8 mouse cellular contexts compared by ENCODE assay signal in the genomic region with DNA sequence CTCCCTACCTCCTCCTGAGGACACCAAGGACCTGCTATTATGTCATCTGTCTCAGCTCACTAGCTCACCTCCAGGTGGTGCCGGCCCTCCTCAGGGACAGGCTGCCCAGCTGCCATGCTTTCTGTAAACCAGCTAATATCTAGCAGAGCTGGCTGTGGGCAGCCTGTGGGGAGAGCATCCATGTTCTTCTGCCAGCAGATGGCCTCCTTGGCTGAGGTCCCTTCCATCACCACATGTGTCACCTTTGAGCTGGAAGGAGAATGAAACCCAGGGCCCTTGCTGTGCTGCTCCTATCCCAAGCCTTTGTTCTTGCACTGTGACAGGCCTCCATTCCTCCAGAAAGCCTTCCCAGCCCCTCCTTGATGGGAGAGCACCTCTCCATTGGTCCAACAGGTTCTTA. TPM values are rescaled to one million over a fixed set of nuclear protein-coding genes. Genes with fewer than 3 reads are reported as not detected.
DNase-seq lines count a peak whose midpoint lies in the region; ATAC-seq lines count a peak whose summit lies in the region.

No protein-coding gene starts in this region.

- 62% methylated on average over 1 of the region's 1 CpGs for WGBS in limb, embryonic 13.5 days
- WGBS in limb, embryonic 10.5 days, result 45% methylated on average over 1 of the region's 1 CpGs

- no peak for ATAC-seq in cerebellum, adult (ENCODE audit: insufficient number of reproducible peaks, low FRiP score, low TSS enrichment)
- ATAC-seq in limb, embryonic 13.5 days (ENCODE audit: low FRiP score, low read depth), result no peak
- ATAC-seq in megakaryocyte progenitor cell, adult 5-6 weeks (replicated peaks; ENCODE audit: poor library complexity), result peak; percentile 17; the same call in 1 of the 2 replicates

- no peak overlapping the region for H3K9ac ChIP-seq in limb, embryonic 13.5 days

- peaks cover 34% of the 10 kb centered on the region for H3K36me3 ChIP-seq in limb, embryonic 13.5 days
- peaks cover 25% of the 10 kb centered on the region for H3K36me3 ChIP-seq in limb, embryonic 10.5 days

- no peaks in the 10 kb centered on the region for H3K9me3 ChIP-seq in limb, embryonic 13.5 days
- no peaks in the 10 kb centered on the region for H3K9me3 ChIP-seq in limb, embryonic 10.5 days (replicated peaks)

- no peaks in the 10 kb centered on the region for H3K27me3 ChIP-seq in limb, embryonic 13.5 days
- no peaks in the 10 kb centered on the region for H3K27me3 ChIP-seq in limb, embryonic 10.5 days (ENCODE audit: low read depth, poor library complexity, severe bottlenecking)

- no peak overlapping the region for H3K4me2 ChIP-seq in limb, embryonic 13.5 days (replicated peaks)

- H3K27ac ChIP-seq in limb, embryonic 13.5 days, result no peak overlapping the region
- H3K27ac ChIP-seq in limb, embryonic 10.5 days, result no peak overlapping the region

- H3K4me1 ChIP-seq in limb, embryonic 13.5 days, result peaks cover 22% of the 10 kb centered on the region
- peaks cover 21% of the 10 kb centered on the region for H3K4me1 ChIP-seq in limb, embryonic 10.5 days

- DNase-seq in cerebellum, adult 11 months, result peak; percentile 36
- no peak for DNase-seq in limb, embryonic 10.5 days (ENCODE audit: low spot score)
- DNase-seq in brain, adult 2 months (ENCODE audit: low read depth, low spot score), result peak; percentile 74
- DNase-seq in urinary bladder, adult 18-20 months (ENCODE audit: low spot score in 2 of 2), result no peak
- no peak for DNase-seq in heart, adult 18-20 months

- H3K4me3 ChIP-seq in limb, embryonic 13.5 days, result 0 out of 2 replicates have a peak overlapping the region, but pooled peaks have one; percentile 79
- no peak overlapping the region for H3K4me3 ChIP-seq in limb, embryonic 10.5 days

RNA-seq across cellular contexts. Expression of a gene that starts 1.7 kb away (rescaled TPM):
- 10.5 and 11.4 TPM in 2 replicates for polyA plus RNA-seq in limb, embryonic 13.5 days (2015; fragmentation: Nextera tagmentation; extraction: Ambion mirVana)
- polyA plus RNA-seq in limb, embryonic 10.5 days (2016; fragmentation: Nextera tagmentation; extraction: Ambion mirVana), result 7.1 and 10.3 TPM in 2 replicates
- 2.1 and 3.3 TPM in 2 replicates for total RNA-seq in megakaryocyte progenitor cell, adult 5-6 weeks (2015)
- 1.3 and 1.4 TPM in 2 replicates for total RNA-seq in megakaryocyte progenitor cell, adult 5-6 weeks (2017)
- total RNA-seq in heart, adult 18-20 months (2021), result 1 to 10 TPM; 1.7 to 3.3 TPM

RNA-seq across cellular contexts. Expression of a gene that starts 25.6 kb away (rescaled TPM):
- polyA plus RNA-seq in limb, embryonic 13.5 days (2015; fragmentation: Nextera tagmentation; extraction: Ambion mirVana), result 36.8 and 38.1 TPM in 2 replicates
- 8.2 TPM in 2 replicates for polyA plus RNA-seq in limb, embryonic 10.5 days (2016; fragmentation: Nextera tagmentation; extraction: Ambion mirVana)
- total RNA-seq in megakaryocyte progenitor cell, adult 5-6 weeks (2015), result not detected in 2 replicates
- total RNA-seq in megakaryocyte progenitor cell, adult 5-6 weeks (2017), result not detected in 2 replicates
- 10 to 100 TPM; 16.4 to 26.9 TPM for total RNA-seq in heart, adult 18-20 months (2021)

RNA-seq across cellular contexts. Expression of a gene that starts 32.6 kb away (rescaled TPM):
- 57.5 and 63.3 TPM in 2 replicates for polyA plus RNA-seq in limb, embryonic 13.5 days (2015; fragmentation: Nextera tagmentation; extraction: Ambion mirVana)
- 4.1 and 9.6 TPM in 2 replicates for polyA plus RNA-seq in limb, embryonic 10.5 days (2016; fragmentation: Nextera tagmentation; extraction: Ambion mirVana)
- total RNA-seq in megakaryocyte progenitor cell, adult 5-6 weeks (2015), result not detected in 2 replicates
- not detected in 2 replicates for total RNA-seq in megakaryocyte progenitor cell, adult 5-6 weeks (2017)
- total RNA-seq in heart, adult 18-20 months (2021), result 1,000 to 10,000 TPM in 1 of 2 experiments, 100 to 1,000 TPM in 1; 827 to 1,050 TPM

RNA-seq across cellular contexts. Expression of a gene that starts 42.0 kb away (rescaled TPM):
- polyA plus RNA-seq in limb, embryonic 13.5 days (2015; fragmentation: Nextera tagmentation; extraction: Ambion mirVana), result 125 and 137 TPM in 2 replicates
- polyA plus RNA-seq in limb, embryonic 10.5 days (2016; fragmentation: Nextera tagmentation; extraction: Ambion mirVana), result 165 and 175 TPM in 2 replicates
- total RNA-seq in megakaryocyte progenitor cell, adult 5-6 weeks (2015), result 63.9 and 65.8 TPM in 2 replicates
- total RNA-seq in megakaryocyte progenitor cell, adult 5-6 weeks (2017), result 48.4 and 52.0 TPM in 2 replicates
- 10 to 100 TPM; 35.4 to 40.6 TPM for total RNA-seq in heart, adult 18-20 months (2021)

RNA-seq across cellular contexts. Expression of a gene that starts 47.8 kb away (rescaled TPM):
- 123 and 126 TPM in 2 replicates for polyA plus RNA-seq in limb, embryonic 13.5 days (2015; fragmentation: Nextera tagmentation; extraction: Ambion mirVana)
- polyA plus RNA-seq in limb, embryonic 10.5 days (2016; fragmentation: Nextera tagmentation; extraction: Ambion mirVana), result 125 and 131 TPM in 2 replicates
- 43.9 and 44.5 TPM in 2 replicates for total RNA-seq in megakaryocyte progenitor cell, adult 5-6 weeks (2015)
- 85.9 and 92.9 TPM in 2 replicates for total RNA-seq in megakaryocyte progenitor cell, adult 5-6 weeks (2017)
- 10 to 100 TPM; 29.3 to 31.6 TPM for total RNA-seq in heart, adult 18-20 months (2021)

Comparison
In these comparisons a context has a peak if more than half of its experiments do, and no peak if none do; other contexts are left out.
1. DNase-seq: peak in cerebellum, adult 11 months (single experiment) and brain, adult 2 months (single experiment); none in limb, embryonic 10.5 days (single experiment), urinary bladder, adult 18-20 months (0 of 2) and heart, adult 18-20 months (0 of 2).
2. RNA of a gene that starts 25.6 kb away (total RNA-seq): 16.4 to 26.9 TPM in heart, adult 18-20 months; not detected in megakaryocyte progenitor cell, adult 5-6 weeks; every median in the first group is over 10 times any median in the second.
3. RNA of a gene that starts 32.6 kb away (total RNA-seq): 827 to 1,050 TPM in heart, adult 18-20 months; not detected in megakaryocyte progenitor cell, adult 5-6 weeks; every median in the first group is over 100 times any median in the second.